Mouse (Mus musculus): ENCODE data around the gene Myo7a.

Myo7a gene

DNA sequence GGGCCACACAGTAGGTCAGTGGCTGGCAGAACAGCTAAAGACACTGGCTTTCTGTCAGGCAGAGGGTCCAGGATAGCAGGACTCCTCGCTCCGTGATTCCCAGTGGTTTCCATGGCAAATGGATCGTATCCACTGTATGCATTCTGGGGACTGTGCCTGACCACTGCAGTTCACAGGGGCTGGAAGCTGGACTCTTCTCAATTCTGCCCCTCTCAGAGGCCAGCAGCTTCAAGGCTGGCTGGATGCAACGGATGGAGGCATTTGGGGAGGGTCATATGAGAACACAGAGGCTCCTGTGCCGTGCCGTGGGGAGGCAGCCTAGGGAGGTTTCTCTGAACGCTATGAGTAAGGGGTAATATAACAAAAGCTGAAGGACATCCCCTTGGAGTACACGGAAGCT, 22.9 kb upstream of the Myo7a start:
- DNase-seq = no peak

DNA sequence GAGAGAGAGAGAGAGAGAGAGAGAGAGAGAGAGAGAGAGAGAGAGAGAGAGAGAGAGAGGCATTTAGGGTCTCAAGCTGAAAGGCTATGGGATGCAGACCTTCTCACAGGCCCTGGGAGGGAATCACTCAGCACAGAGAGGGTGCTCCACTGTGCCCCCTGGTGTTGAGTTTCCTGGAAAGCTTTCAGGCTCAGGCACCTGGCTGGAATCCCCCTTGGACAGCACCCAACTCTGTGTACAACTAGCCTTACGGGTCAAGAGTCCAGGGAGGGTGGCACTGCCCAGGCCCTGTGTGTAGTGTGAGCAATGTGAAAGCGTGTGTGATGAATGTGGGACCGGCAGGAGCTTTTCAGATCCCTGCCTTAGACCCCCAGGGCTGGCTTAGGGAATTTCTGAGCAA, 21.9 kb upstream of the Myo7a start:
- DNase-seq = peak; percentile 65

DNA sequence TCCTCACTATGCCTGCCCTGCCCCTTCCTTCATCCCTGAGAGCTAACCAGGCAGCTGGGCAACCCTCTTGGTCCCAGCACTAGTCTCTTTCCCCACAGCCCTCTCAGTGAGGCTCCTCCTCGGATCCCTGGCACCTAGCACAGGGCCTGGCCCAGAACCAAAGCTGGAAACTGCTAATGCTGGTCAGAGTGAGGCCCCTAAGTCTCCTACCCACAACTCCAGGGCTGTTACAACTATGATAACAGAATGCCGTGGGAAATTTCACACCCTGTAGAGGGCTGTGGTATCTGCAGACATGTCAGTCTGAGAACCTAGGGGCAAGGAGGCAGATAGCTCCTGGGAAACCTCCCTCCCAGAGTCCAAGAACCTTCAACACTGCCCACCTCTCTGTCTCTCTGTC, 21.3 kb upstream of the Myo7a start:
- no peak for DNase-seq

DNA sequence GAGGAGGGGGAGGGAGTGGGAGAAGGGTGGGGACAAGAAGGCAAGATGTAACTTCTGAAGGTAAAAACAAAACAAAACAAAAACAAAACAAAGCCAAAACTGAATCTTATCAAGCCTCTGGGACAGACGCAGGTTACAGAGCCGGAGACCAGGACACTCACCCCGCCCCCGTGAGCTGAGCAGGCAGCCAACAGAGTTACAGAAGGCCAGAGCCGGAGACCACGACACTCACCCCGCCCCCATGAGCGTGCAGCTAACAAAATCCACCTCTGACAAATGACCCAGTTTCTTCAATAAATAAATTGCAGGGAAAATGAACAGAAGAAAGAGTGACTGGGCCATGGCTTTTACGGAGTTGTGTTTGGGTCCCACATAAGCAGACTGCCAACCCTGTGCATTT, 19.9 kb upstream of the Myo7a start:
- DNase-seq = peak; percentile 45

DNA sequence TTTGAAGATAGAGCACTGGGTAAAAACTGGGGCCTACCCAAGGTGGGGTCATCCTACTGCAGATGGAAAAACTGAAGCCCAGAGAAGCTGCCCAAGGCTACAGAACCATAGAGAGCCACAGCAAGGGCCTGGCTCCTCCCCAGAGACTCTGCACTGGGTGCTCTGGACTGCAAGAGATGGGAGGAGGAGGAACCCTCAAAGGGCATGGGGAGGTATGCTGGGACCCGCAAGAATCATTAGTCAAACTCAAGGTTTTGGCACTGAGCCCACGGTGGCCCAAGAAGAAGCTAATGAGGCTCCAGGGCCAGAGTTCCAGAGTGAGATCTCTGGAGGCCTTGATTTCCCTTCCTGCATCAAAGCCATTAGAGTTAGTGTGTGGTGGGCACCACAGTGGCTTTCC, 18.7 kb upstream of the Myo7a start:
- no peak for DNase-seq

DNA sequence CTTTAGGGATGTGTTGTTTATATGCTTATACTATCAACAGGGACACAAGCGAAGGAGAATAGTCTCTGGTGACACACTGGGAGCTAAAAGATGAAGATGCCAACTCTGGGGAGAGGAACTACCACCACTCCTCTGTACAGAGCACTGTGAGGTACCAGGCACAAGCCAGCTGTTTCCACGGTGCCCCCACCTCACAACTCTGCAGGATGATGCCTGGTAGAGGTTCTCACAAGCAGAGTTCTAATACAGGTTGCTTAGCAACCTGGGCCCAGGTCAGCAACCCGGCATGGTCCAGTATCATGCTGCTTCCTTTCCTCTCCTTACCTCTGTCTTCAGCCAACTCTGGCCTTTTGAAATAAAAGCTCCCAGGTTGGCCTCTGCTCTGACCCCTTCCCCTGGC, 18.3 kb upstream of the Myo7a start:
- no peak for DNase-seq

DNA sequence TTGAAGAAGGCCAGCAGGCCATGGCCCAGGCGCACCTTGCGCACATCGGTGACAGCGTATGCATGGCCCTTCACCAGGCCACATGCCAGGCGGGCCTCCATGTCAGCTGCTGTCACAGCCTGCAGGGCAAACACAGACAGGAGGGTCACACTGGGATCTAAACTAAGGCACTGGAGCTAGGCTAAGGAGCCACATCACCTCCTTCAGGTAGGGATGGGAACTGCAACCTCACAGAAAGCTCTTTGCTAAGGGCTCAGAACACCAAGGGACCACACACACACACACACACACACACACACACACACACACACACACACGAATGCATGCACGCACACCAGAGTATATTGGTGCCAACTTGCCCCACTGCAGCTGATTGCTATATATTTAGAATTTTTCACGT, 12.4 kb upstream of the Myo7a start:
- DNase-seq = no peak

DNA sequence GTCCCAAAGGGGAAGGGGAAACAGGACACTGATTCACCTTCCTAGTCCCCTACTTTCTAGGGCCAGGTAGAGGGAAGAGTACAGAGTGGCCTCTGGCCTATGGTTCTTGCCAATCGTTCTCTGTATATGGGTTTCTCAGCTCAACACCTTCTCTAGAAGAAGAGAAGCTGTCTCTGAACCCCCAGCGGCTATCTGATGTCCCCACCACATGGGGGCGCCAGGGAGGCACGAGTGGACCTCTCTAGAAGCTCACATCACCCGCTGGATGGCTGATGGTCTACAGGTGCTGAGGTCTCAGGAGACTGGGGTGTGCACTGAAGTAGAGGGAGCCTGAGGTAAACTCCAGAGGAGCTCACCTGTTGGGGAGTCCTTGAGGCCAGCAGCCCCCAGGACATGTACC, 6.1 kb upstream of the Myo7a start:
- no peak for DNase-seq

DNA sequence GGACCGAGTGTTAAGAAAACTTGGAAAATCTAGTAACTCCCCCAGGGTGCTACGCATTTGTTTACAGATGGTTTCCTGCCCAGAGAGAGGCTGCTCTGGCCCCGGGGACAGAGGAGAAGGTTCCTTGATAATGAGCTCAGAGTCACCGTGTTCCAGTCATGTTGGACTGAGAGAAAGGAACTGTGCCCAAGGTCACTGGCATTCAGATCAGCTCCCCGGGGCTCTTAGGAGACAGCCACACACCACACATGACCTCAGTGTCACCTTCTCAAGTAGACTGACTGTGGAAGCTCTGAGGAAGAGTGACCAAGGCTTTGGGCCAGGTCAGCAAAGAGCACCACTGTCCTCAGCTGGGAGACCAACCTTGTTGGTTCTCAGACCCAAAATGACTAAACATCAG, 5.4 kb upstream of the Myo7a start:
- DNase-seq = no peak

DNA sequence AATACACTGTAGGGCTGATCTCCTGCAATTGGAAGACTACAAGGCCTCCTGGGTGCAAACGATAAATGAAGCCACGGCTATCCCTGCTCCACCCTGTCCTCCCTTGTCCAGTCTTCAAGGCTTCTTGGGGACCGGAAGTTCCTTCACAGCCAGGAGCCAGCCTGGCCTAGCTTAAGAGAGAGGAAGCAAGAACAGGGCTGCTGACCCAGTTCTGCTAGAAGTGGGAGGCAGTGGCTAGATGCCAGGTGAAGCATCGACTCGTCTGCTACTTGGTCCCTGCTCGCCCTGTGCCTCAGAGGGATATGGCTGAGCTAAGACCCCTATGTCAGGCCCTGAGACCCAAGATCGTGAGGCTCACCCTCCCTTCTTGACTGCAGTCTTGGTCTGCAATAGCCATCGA, 2.3 kb upstream of the Myo7a start:
- no peak for DNase-seq

DNA sequence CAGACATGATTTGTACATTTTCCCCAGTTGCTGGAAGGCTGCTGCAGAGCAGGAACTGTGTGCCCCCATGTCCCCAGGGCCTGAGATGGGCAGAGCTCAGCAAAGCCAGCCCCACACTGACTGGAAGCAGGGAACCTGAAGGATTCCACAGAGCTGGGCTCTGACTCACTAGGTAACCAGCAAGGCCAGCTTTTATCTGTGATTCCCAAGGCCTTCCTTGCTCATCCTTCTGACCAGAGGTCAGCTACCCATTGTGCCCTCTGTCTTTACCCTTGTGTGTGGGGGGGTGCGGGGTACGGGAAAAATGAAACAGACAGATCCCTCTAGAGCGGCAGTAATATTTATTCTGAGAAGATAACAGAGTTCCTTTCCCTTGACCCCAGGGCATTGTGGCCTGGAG, 1.9 kb upstream of the Myo7a start:
- no peak for DNase-seq

DNA sequence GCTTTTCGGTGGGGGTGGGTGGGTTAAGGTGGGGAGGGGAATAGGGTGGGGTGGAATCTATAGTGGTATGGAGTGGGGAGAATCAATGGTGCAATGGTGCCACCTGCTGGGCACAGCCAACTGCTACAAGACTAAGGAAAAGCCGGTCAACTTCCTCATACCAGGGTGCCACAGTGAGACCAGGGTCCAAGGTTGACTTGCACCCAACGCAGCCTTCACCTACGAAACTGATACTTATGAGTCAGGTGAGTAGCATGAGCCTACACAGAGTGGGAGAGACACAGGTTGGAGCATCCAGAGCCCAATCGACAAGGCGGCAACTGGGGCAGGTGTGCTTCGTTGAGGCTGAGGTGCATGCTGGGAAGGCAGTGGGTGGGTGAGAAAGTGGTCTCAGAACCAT, 1.0 kb upstream of the Myo7a start:
- peak; percentile 82 for DNase-seq

DNA sequence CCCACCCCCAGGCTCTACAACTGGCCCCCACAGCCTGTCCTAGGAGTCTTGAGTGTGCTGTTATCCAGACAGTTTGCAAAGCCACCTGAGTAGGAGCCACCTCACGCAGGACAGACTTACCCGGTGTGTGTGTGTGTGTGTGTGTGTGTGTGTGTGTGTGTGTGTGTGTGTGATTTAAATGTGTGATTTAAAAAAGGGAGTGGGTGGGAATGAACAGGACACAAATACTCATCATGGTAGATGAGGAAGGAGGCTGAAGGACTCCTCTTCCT, 573 bp upstream of the Myo7a start:
- no peak for DNase-seq

DNA sequence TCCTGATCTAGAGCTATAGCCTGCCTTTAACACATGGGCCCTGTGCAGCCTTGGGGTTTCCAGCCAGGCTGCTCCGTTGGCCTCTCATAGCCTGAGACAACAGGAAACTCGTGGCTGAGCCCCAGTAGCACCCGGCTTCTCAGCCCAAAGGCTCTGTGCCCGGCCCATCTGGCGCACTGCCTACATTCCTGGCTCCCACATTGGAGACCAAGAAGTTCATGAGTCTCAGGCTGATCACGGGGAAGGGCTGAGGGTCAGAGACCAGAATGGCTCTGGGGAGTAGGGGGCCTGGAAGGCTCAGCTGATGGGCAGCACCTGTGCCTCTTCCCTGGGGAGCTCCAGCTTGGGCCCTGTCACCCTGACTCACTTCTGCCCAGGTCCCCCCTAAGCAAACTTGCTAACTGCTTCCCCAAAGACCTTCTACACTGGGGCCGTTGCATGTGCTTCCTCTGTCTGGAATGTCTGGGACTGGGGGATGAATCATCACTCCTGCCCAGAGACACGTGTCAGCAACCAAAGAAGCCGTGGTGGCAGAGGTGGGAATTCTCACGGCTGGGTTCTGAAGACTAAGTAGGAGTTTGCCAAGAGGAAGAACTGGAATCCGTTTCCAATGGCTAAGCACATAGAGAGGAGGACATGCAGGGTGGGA, 2.2 kb downstream of the Myo7a start:
- no peak for DNase-seq

DNA sequence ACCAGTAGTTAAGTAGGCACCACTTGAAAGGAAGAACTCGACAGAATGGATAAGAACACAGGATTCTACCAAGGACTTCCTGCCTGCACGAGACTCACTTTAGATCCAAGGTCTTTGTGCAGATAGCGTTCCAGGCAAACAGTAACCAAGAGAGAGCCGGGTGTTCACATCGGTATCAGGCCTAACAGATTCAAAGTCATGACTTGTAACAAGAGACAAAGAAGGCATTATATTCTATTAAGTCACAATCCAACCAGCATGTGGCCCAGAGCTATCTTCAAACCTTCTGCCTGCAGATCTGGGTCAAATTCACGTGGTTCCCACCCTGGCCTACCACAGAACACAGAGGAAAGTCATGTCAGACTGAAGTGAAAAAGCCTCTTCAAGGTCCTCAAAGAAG, 4.7 kb downstream of the Myo7a start:
- DNase-seq = no peak

DNA sequence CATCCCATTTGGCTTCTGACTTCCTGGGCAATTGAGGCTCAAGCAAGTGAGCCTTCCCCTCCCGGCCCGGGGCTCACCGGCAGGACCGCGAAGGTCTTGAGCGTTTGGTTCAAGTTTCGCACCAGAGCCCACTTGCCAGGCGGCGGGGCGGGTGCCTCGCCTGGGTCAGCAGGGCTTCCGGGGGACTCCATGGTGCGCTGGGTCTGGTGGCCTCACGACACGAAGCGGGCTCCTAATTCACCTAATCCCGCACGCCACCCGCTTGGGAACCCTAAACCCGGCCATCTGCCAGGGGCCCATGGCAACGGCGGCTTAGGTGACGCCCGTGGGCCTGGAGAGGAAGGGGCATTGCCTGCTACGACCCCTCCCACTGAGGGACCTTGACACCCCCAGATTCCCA, 8.1 kb downstream of the Myo7a start:
- DNase-seq = peak; percentile 72

DNA sequence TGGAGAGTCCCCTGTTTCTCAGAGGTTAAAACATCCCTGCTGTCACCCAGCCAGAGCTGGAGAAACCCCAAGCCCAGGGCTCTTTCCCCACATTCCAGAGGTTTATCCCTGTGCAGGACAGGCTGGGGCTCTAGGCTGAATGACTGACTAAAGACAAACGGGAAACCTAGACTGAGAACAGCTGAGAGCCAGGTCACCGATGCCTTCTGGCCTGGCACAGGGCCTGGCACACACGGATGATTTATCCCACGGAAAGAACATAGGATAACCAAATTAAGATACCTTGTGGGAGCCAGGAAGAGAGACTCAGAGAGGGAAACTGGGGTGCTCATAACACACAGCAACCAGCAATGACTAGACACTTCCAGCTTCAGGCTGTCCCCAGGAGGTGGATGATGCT, 9.6 kb downstream of the Myo7a start:
- DNase-seq = no peak

DNA sequence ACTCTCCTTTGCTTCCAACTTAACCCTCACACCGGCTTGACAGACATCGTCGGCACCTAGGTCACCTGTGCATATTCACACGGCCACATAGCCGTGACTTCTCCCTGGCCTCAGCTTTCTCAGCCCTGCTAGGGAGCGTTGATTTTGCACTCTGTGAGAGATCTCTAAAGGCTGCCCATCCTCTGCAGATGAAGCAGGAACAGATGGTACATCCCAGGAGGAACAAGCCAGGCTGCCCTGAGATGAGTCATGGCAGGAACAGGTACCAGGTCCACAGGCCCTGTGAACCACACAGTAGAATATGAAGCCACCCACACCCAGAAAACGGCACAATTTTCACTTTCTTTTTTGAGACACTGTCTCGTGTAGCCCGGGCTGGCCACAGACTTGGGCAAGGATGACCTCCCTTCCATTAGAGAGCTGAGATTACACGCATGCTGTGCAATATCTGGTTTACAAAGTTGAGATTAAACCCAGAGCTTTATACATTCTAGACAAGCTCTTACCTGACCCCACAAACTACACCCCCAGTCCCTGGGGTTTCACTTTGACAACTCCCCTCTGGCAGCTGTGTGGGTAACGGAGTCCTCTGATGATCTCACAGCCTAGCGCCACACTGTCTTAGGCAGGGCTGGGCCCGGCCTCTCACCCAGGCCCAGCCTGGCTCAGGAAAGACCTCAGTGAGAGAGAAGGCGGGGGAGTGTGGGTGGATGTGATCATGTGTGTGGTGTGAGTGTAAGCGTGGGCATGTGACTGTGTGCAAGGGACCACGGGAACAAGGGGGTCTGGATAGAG, 10.5 kb downstream of the Myo7a start:
- no peak for DNase-seq

DNA sequence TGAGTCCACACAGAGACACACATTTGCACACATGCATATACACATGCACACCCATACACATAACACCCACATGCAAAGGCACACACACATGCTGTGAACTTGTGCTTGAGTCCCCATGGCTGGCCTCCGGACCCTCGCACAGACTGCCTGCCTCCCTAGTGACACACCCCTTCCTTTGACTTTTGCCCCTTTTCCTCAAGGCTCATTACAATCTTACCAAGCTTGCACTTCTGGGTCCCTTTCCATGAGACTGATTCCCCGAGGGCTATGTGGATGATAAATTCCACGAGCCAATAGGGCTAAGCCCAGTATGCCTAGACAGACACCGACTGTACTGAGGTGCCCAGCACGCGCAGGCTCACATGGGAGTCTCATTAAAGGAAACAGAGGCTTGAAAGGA, 13.1 kb downstream of the Myo7a start:
- no peak for DNase-seq

DNA sequence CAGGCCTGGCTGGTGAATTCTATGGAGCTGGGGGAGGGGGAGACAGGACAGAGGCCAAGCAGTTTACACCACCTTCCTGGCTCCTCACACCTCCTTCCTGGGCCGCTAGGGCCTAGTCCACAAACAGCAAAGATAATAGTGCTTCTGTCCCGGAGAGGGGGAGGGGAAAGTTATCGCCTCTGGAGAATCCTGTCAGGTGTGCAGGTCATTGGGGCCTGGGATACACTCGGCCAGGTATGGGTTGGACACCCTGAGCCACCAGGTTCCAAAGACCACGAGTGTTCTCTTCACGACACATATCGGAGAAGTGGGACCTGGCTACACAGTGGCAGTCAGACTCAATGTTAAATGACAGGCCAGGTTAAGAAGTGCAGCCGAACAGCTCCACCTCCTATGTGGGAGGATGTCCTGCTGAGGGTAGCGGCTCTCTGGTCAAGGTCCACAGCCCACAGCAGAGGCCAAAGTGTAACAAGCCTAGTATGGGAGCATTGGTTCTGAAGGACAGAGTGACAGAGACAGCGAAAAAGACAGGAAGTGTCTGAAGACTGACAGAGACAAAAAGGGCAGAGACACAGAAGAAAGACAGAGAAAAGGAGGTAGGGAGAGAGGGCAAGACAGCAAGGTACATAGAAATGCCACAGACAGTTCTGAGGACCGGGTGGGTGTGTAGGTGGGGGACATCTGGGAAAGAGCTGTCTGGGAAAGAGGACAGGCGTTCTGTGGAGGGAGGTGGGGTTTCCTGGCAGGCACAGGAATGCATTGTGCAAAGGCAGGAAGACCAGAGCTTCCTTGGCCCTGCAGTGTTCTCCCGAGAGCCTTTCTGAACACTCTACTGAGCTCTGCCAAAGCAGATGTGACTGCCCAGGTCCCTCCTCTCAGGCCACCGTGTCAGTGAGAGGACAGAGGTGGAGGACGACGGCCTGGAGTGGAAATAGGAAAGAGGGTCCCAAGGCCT, 14.6 kb downstream of the Myo7a start:
- no peak for DNase-seq

DNA sequence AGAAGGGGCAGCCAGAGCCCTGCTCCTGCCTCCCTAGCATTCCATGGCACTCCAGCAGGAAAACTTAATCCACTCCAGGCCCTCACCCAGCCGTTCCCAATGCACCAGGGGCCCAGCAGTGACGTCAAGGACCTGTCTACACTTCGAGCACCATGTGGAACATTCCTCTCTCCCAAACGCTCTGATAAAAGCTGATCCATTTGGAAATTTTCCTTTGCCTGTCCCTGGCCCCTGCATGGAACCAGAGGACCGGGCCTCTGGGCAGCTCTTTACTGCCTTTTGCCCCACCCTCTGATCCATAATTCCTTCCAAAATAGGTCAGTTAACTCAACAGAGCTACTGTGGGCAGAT, 15.4 kb downstream of the Myo7a start:
- DNase-seq = no peak

DNA sequence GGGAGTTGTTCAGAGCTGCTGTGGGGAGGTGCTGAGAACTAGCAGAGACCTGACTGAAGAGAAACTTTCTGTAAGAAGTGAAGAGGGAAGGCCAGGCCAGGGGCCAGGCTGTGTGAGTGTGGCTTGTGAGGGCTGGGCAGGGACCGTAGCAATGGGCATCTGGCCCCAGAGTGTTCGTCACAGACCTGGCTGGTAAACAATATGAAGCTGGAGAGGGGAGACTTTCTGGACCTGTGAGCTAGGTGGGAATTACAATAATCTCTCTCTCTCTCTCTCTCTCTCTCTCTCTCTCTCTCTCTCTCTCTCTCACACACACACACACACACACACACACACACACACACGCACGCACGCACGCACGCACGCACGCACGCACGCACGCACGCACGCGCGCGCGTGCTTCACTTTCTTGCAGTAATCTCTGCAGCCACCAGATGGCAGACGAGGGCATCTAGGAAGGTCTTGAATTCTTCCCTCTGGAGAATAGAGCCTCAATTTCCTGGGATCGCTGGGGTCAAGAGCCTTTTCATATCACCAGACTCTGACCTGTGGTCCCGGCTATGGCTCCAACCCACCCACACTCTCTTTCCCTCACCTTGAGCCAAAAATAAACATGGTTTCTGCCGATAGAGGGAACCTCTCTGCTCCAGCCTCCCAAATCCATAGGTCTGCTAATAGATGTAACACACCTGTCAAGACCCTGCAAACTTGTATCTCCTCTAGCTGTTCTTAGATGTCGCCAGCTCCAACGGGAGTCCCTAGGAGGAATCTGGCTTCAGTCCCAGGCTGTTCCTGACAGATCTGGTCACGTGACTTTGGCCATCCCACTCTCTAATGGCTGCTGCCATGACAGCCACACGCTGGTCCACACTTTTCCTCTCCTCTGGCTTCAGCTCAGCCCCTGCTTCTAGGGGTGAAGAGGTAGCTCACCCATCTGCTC, 16.1 kb downstream of the Myo7a start:
- DNase-seq = peak; percentile 93

DNA sequence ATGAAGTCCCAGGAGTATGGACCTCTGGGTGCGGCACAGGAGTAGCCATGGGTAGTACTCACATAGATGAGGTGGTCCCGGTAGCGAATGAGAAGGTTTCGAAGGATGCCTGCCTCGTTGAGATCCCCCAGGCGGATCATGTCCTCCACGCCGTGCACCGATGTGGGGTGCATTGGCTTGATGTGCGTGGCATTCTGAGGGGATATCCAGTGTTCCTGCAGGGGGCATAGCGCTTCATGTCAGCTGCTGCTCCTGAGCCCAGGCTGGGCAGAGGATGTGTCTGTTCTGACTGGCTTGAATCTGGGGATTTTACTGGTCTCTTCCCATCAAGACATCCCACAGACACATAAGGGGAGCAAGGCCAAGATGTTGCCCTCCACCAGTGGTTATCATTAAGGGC, 16.8 kb downstream of the Myo7a start:
- DNase-seq = no peak

Measured in retina, postnatal 1 day (tissue).